Mouse (Mus musculus): ENCODE measurements around the gene Tango6. TPM values are rescaled to one million over a fixed set of nuclear protein-coding genes. Genes with fewer than 3 reads are reported as not detected.
A peak's percentile ranks its signal among the peaks of the same experiment; 100 is the strongest.

The Tango6 gene
- total and polyA plus RNA-seq, 2 experiments from 2014 or later: 4.0 to 7.1 TPM

- Histone ChIP-seq H3K9me3 (ENCODE audit: low read length) (no peaks in the 10 kb centered on the region), H3K9ac (replicated peaks; ENCODE audit: low read length) (no peak overlapping the region), H3K27ac (no peak overlapping the region), H3K4me1 (ENCODE audit: insufficient read depth, low read length) (no peaks in the 10 kb centered on the region), H3K4me3 (ENCODE audit: low read length) (no peak overlapping the region), H3K4me2 (ENCODE audit: low read depth, low read length) (no peak overlapping the region), H3K36me3 (ENCODE audit: insufficient read depth, low read length) (no peaks in the 10 kb centered on the region), H3K27me3 (ENCODE audit: insufficient read depth, low read length) (no peaks in the 10 kb centered on the region)
- ATAC-seq (no peak), DNase-seq (ENCODE audit: low spot score) (no peak)
- 84% methylated on average over 6 of the region's 6 CpGs for WGBS
- no peak for TF ChIP-seq CTCF (IDR thresholded peaks at IDR 0.05; ENCODE audit: low read depth)
Observed at GRCm38 (mm10) chr8:106706194-106706593, 23.3 kb downstream of the Tango6 start.

GRCm38 (mm10) chr8:106710002-106710401 lies 27.1 kb downstream of the Tango6 start:
- H3K4me2 ChIP-seq (ENCODE audit: low read depth, low read length): no peak overlapping the region
- H3K27ac ChIP-seq: no peak overlapping the region
- DNase-seq (ENCODE audit: low spot score) (no peak), ATAC-seq (no peak)
- no peaks in the 10 kb centered on the region for H3K4me1 ChIP-seq (ENCODE audit: insufficient read depth, low read length)
- TF ChIP-seq CTCF (IDR thresholded peaks at IDR 0.05; ENCODE audit: low read depth): no peak
- no peaks in the 10 kb centered on the region for H3K9me3 ChIP-seq (ENCODE audit: low read length)
- no peaks in the 10 kb centered on the region for H3K27me3 ChIP-seq (ENCODE audit: insufficient read depth, low read length)
- no peak overlapping the region for H3K4me3 ChIP-seq (ENCODE audit: low read length)
- no peaks in the 10 kb centered on the region for H3K36me3 ChIP-seq (ENCODE audit: insufficient read depth, low read length)
- 94% methylated on average over 2 of the region's 2 CpGs for WGBS
- no peak overlapping the region for H3K9ac ChIP-seq (replicated peaks; ENCODE audit: low read length)

GRCm38 (mm10) chr8:106712487-106712886 lies 29.6 kb downstream of the Tango6 start:
- WGBS: 46% methylated on average over 3 of the region's 3 CpGs
- no peak for TF ChIP-seq CTCF (IDR thresholded peaks at IDR 0.05; ENCODE audit: low read depth)
- H3K36me3 ChIP-seq (ENCODE audit: insufficient read depth, low read length): no peaks in the 10 kb centered on the region
- no peak for DNase-seq (ENCODE audit: low spot score)
- H3K27ac ChIP-seq: no peak overlapping the region
- H3K9me3 ChIP-seq (ENCODE audit: low read length): no peaks in the 10 kb centered on the region
- no peak overlapping the region for H3K4me2 ChIP-seq (ENCODE audit: low read depth, low read length)
- no peak overlapping the region for H3K9ac ChIP-seq (replicated peaks; ENCODE audit: low read length)
- H3K4me3 ChIP-seq (ENCODE audit: low read length): no peak overlapping the region
- no peaks in the 10 kb centered on the region for H3K4me1 ChIP-seq (ENCODE audit: insufficient read depth, low read length)
- no peak for ATAC-seq
- H3K27me3 ChIP-seq (ENCODE audit: insufficient read depth, low read length): no peaks in the 10 kb centered on the region

- ATAC-seq: no peak
- no peak overlapping the region for H3K9ac ChIP-seq (replicated peaks; ENCODE audit: low read length)
- no peak overlapping the region for H3K4me3 ChIP-seq (ENCODE audit: low read length)
- H3K36me3 ChIP-seq (ENCODE audit: insufficient read depth, low read length): no peaks in the 10 kb centered on the region
- TF ChIP-seq CTCF (IDR thresholded peaks at IDR 0.05; ENCODE audit: low read depth): no peak
- no peaks in the 10 kb centered on the region for H3K27me3 ChIP-seq (ENCODE audit: insufficient read depth, low read length)
- no peak overlapping the region for H3K27ac ChIP-seq
- H3K9me3 ChIP-seq (ENCODE audit: low read length): no peaks in the 10 kb centered on the region
- H3K4me2 ChIP-seq (ENCODE audit: low read depth, low read length): no peak overlapping the region
- WGBS: 81% methylated on average over 4 of the region's 4 CpGs
- peaks cover 2% of the 10 kb centered on the region; the same call in 1 of the 2 replicates for H3K4me1 ChIP-seq (ENCODE audit: insufficient read depth, low read length)
- no peak for DNase-seq (ENCODE audit: low spot score)
Observed at GRCm38 (mm10) chr8:106714297-106714696, 31.4 kb downstream of the Tango6 start.

DNA sequence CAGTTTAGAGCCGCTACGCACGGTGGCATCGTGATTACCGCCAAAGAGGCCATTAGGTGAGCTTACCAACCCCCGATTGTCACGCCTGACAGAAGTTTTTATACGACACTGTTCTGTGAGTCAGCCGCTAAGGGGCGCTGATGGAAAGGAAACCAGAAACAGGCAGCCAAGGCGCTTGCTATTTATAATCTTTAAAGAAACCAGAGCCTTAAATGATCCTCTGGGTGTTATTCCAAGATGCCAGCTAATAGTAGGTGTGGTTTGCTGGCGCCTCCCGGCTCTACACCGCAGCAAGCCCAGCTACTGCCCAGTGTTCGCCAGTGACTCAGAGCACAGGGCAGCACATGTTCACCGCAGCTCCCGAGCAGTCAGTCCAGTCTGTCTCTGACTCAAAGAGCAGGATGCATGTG lies 35.2 kb downstream of the Tango6 start:
- Histone ChIP-seq H3K9ac (replicated peaks; ENCODE audit: low read length) (0 out of 2 replicates have a peak overlapping the region, but pooled peaks have one; percentile 21), H3K4me3 (ENCODE audit: low read length) (peak overlapping the region; percentile 29)

GRCm38 (mm10) chr8:106720921-106721320 lies 38.1 kb downstream of the Tango6 start:
- H3K4me1 ChIP-seq (ENCODE audit: insufficient read depth, low read length): peaks cover 2% of the 10 kb centered on the region; the same call in 1 of the 2 replicates
- H3K27me3 ChIP-seq (ENCODE audit: insufficient read depth, low read length): no peaks in the 10 kb centered on the region
- no peak for TF ChIP-seq CTCF (IDR thresholded peaks at IDR 0.05; ENCODE audit: low read depth)
- H3K9ac ChIP-seq (replicated peaks; ENCODE audit: low read length): no peak overlapping the region
- DNase-seq (ENCODE audit: low spot score) (no peak), ATAC-seq (no peak)
- 66% methylated on average over 8 of the region's 8 CpGs for WGBS
- no peak overlapping the region for H3K27ac ChIP-seq
- H3K4me3 ChIP-seq (ENCODE audit: low read length): no peak overlapping the region
- no peaks in the 10 kb centered on the region for H3K36me3 ChIP-seq (ENCODE audit: insufficient read depth, low read length)
- no peaks in the 10 kb centered on the region for H3K9me3 ChIP-seq (ENCODE audit: low read length)
- no peak overlapping the region for H3K4me2 ChIP-seq (ENCODE audit: low read depth, low read length)

More for the DNA sequence above, 35.2 kb downstream of the Tango6 start:
- Histone ChIP-seq H3K36me3 (ENCODE audit: insufficient read depth, low read length) (no peaks in the 10 kb centered on the region), H3K9me3 (ENCODE audit: low read length) (no peaks in the 10 kb centered on the region), H3K27me3 (ENCODE audit: insufficient read depth, low read length) (no peaks in the 10 kb centered on the region), H3K27ac (no peak overlapping the region), H3K4me2 (ENCODE audit: low read depth, low read length) (peak overlapping the region; percentile 50), H3K4me1 (ENCODE audit: insufficient read depth, low read length) (peaks cover 2% of the 10 kb centered on the region; the same call in 1 of the 2 replicates)
- ATAC-seq: peak; percentile 70
- 14% methylated on average over 17 of the region's 17 CpGs for WGBS
- peak; percentile 90 for DNase-seq (ENCODE audit: low spot score)
- TF ChIP-seq CTCF (IDR thresholded peaks at IDR 0.05; ENCODE audit: low read depth): peak; percentile 87

- WGBS: 86% methylated on average over 6 of the region's 6 CpGs
- DNase-seq (ENCODE audit: low spot score) (no peak), ATAC-seq (no peak)
- Histone ChIP-seq H3K4me2 (ENCODE audit: low read depth, low read length) (no peak overlapping the region), H3K27ac (no peak overlapping the region), H3K27me3 (ENCODE audit: insufficient read depth, low read length) (no peaks in the 10 kb centered on the region), H3K9me3 (ENCODE audit: low read length) (no peaks in the 10 kb centered on the region), H3K4me3 (ENCODE audit: low read length) (no peak overlapping the region), H3K4me1 (ENCODE audit: insufficient read depth, low read length) (peaks cover 2% of the 10 kb centered on the region; the same call in 1 of the 2 replicates), H3K9ac (replicated peaks; ENCODE audit: low read length) (no peak overlapping the region), H3K36me3 (ENCODE audit: insufficient read depth, low read length) (no peaks in the 10 kb centered on the region)
- TF ChIP-seq CTCF (IDR thresholded peaks at IDR 0.05; ENCODE audit: low read depth): no peak
Observed at GRCm38 (mm10) chr8:106722453-106722852, 39.6 kb downstream of the Tango6 start.

Measured in hindbrain, postnatal 0 days (tissue).